Mouse (Mus musculus): ENCODE results near the gene Arrdc1.

DNA sequence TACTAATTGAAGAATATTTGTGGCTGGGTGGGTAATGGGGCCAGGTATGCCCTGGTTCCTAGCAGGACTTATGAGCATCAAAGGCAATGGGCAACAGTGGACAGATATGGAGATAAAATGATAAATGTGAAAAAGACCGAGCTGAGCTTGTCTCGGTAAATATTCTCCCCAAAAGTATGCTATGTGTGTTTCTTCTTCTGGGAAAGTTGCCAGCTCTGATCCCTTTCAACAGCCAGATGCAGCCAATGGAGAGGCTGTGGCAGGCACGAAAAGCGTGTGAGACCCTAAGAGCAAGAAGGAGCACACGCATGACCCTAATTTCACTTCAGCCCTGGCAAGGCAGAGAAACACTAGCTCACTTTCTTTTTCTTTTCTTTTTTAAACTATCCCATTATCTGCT is 34.0 kb downstream of the Arrdc1 start:
- TF ChIP-seq POLR2A (IDR thresholded peaks at IDR 0.05; ENCODE audit: extremely low read depth, insufficient read depth, low read length) (no peak), CTCF (IDR thresholded peaks at IDR 0.05; ENCODE audit: low read depth, low read length) (no peak)

All from liver, adult 2 months (tissue).